Mouse (Mus musculus): ENCODE results near the gene Ager. TPM values are rescaled to one million over a fixed set of nuclear protein-coding genes. Genes with fewer than 3 reads are reported as not detected.
A peak's percentile ranks its signal among the peaks of the same experiment; 100 is the strongest.

Ager gene
- polyA plus RNA-seq, 1 experiment from 2014 or later, result 2.5 TPM

DNA sequence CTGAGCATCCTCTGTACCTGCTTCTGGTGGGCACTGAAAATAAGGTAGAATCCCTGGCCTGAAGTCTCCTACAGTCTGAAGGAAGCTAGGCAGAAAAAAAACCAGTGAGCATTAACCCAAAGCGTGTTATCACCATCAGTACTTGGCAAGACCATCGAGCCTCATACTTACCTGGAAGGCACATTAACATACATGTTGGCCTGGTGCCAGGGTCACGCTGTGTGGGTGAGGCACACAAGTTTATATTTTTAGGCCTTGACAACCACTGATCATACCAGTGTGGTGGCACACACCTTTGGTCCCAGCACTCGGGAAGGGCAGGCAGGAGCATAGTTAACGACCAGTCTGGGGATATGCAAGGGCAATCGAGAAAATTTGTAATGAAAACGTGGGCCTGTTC is 10.3 kb downstream of the Ager start:
- no peaks in the 10 kb centered on the region for H3K27me3 ChIP-seq
- H3K4me2 ChIP-seq, result no peak overlapping the region
- H3K36me3 ChIP-seq, result peaks cover 38% of the 10 kb centered on the region
- H3K9me3 ChIP-seq, result no peaks in the 10 kb centered on the region
- H3K4me3 ChIP-seq, result no peak overlapping the region
- no peak overlapping the region for H3K27ac ChIP-seq
- no peak for ATAC-seq (ENCODE audit: insufficient number of reproducible peaks, low FRiP score, low TSS enrichment, low read depth)
- H3K4me1 ChIP-seq, result peaks cover 41% of the 10 kb centered on the region
- 67% methylated on average over 7 of the region's 7 CpGs for WGBS
- H3K9ac ChIP-seq, result no peak overlapping the region

DNA sequence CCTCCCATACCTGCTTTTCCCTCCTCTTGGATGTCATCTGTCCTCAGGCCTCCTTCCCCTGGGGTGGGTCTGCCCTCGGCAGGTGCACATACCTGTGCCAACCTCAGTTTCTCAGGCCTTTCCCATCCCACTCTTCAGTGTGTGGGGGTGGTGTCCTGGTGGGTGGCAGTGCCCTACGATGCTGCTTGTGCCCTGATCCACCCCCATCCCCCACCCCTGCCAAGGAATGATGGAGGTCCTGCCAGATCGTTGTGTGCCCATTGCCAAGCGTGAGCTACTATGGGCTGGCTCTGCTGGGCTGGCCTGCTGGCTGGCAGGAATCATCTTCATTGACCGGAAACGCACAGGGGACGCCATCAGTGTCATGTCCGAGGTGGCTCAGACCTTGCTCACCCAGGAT is 13.4 kb downstream of the Ager start:
- Histone ChIP-seq H3K9ac (no peak overlapping the region), H3K4me2 (no peak overlapping the region), H3K9me3 (no peaks in the 10 kb centered on the region), H3K4me3 (no peak overlapping the region), H3K36me3 (peaks cover 68% of the 10 kb centered on the region), H3K27ac (no peak overlapping the region), H3K4me1 (peaks cover 28% of the 10 kb centered on the region), H3K27me3 (no peaks in the 10 kb centered on the region)
- ATAC-seq (ENCODE audit: insufficient number of reproducible peaks, low FRiP score, low TSS enrichment, low read depth), result no peak
- WGBS, result 91% methylated on average over 8 of the region's 8 CpGs

DNA sequence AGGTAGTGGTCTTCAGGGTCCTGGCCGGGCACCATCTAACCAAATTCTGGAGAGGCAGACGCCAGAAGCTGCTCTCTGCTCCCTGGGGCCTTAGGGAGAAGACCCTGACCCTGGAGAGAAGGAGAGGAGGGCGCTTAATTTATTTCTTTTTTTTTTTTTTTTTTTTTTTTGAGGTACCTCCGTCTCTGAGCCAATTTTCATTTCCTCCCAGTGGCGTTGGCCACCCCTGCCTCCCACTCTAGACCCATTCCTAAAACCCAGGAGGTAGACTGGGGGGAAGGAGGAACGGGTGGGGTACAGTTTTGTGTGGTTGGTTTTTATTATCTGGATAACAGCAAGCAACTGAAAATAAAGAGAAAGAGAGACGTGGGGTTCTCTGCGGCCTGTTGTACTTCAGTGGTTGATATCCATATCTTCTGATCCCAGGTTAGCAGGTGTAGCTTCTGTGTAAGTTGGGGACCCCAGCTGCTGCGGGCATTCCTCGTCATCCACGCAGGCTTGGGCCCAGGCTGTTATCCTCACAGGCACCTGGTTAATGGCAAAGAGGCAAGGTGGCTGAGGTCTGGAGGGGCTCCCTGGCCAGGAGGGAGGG is 15.5 kb downstream of the Ager start:
- no peak overlapping the region for H3K9ac ChIP-seq
- no peak overlapping the region for H3K4me2 ChIP-seq
- peaks cover 75% of the 10 kb centered on the region for H3K36me3 ChIP-seq
- 84% methylated on average over 11 of the region's 11 CpGs for WGBS
- H3K27me3 ChIP-seq, result no peaks in the 10 kb centered on the region
- peaks cover 9% of the 10 kb centered on the region for H3K4me1 ChIP-seq
- H3K9me3 ChIP-seq, result no peaks in the 10 kb centered on the region
- no peak overlapping the region for H3K27ac ChIP-seq
- H3K4me3 ChIP-seq, result no peak overlapping the region
- no peak for ATAC-seq (ENCODE audit: insufficient number of reproducible peaks, low FRiP score, low TSS enrichment, low read depth)

DNA sequence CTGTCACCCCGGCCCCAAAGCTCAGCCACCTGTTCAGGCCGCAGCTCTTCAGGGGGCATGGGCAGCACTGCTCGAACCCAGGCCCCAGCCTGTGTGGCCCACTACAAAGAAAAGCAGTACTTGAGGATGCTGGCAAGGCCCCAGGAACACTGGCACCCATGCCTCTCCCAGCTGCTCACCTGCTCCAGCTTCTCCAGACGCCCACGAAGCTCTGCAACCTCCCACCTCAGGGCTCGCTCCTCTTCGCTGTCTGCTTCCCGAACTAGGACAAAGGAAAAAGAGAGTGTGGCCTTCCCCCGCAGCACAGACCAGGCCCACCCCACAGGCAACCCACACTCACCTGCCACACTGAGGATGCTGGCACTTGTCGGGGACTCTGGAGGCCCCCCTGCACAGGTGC is 16.2 kb downstream of the Ager start:
- 91% methylated on average over 10 of the region's 10 CpGs for WGBS
- peaks cover 78% of the 10 kb centered on the region for H3K36me3 ChIP-seq

DNA sequence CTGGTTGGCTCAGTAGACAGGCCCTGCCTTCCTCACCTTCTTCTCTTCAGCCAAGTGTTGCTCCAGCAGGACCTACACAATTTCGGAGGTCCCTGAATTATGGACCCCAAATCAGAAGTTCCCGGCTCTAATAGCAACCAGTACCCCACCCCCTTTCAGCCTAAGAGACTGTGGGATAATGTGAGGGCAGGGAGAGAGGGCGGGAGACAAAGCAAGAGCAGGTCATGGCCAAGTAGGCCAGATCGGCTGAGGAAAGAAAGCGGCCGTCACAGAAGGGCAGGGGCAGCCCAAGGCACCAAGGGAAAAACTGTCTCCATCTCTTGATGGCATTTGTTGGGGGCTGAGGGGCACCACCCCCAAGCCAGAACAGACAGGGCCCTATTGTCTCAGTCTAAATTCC is 18.2 kb downstream of the Ager start, which contains the start of gene Egfl8:
Gene Egfl8 (minus strand): TSS at position 101 of the 400 bp plus-strand sequence.
- Histone ChIP-seq H3K9ac (no peak within 1 kb of the TSS), H3K36me3 (peaks cover 89% of the 10 kb centered on the region), H3K27ac (peak within 1 kb of the TSS; percentile 27), H3K27me3 (no peaks in the 10 kb centered on the region), H3K4me3 (no peak within 1 kb of the TSS), H3K9me3 (no peaks in the 10 kb centered on the region), H3K4me2 (no peak within 1 kb of the TSS), H3K4me1 (no peaks in the 10 kb centered on the region)
- no peak for ATAC-seq (ENCODE audit: insufficient number of reproducible peaks, low FRiP score, low TSS enrichment, low read depth)
- 83% methylated on average over 6 of the region's 6 CpGs for WGBS

More for the DNA sequence above, 16.2 kb downstream of the Ager start:
- Histone ChIP-seq H3K27ac (no peak overlapping the region), H3K9me3 (no peaks in the 10 kb centered on the region), H3K27me3 (no peaks in the 10 kb centered on the region), H3K4me1 (peaks cover 2% of the 10 kb centered on the region; the same call in 1 of the 2 replicates), H3K9ac (no peak overlapping the region), H3K4me3 (no peak overlapping the region), H3K4me2 (no peak overlapping the region)
- no peak for ATAC-seq (ENCODE audit: insufficient number of reproducible peaks, low FRiP score, low TSS enrichment, low read depth)

DNA sequence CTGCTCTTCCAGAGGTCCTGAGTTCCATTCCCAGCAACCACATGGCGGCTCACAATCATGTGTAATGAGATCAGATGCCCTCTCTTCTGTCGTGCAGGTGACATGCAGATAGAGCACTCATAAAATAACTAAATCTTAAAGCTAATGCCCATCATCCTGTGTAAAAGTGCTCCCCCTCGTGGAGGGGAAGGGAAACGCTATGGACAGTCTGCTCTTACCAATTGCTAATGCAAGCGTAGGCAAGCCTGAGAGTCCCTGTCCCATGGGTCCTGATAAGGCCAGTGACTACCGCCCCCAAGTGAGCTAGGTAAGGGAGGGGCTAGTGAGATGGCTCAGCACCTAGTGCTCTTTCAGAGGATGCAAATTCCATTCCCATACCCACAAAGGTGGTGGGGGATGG is 21.3 kb downstream of the Ager start:
- Histone ChIP-seq H3K36me3 (peaks cover 89% of the 10 kb centered on the region), H3K9ac (no peak overlapping the region), H3K9me3 (no peaks in the 10 kb centered on the region), H3K4me1 (no peaks in the 10 kb centered on the region), H3K4me2 (no peak overlapping the region), H3K4me3 (no peak overlapping the region), H3K27ac (no peak overlapping the region), H3K27me3 (no peaks in the 10 kb centered on the region)
- 18% methylated on average over 6 of the region's 6 CpGs for WGBS
- no peak for ATAC-seq (ENCODE audit: insufficient number of reproducible peaks, low FRiP score, low TSS enrichment, low read depth)

DNA sequence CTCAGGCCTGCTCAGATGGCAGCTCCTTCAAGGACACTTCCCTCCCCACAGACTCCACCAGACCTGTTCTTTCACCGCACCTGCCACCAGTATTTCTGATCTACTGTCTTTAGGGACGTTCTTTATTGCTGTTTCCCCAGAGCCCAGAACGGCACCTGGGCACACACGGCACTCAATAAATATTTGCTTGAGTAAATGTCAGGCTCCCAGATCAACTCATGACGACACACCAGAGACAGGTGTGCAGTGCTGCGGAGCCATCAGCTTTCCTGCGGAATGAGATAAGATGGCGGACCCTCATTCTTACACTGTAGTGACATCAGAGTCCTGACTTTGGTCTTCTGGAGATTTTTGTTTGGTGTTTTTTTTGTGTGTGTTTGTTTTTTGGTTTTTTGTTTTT is 23.3 kb downstream of the Ager start:
- Histone ChIP-seq H3K4me2 (no peak overlapping the region), H3K9ac (no peak overlapping the region), H3K27me3 (no peaks in the 10 kb centered on the region), H3K4me3 (no peak overlapping the region), H3K36me3 (peaks cover 79% of the 10 kb centered on the region), H3K9me3 (no peaks in the 10 kb centered on the region), H3K4me1 (peaks cover 2% of the 10 kb centered on the region; the same call in 1 of the 2 replicates), H3K27ac (no peak overlapping the region)
- WGBS, result 87% methylated on average over 8 of the region's 8 CpGs
- no peak for ATAC-seq (ENCODE audit: insufficient number of reproducible peaks, low FRiP score, low TSS enrichment, low read depth)

DNA sequence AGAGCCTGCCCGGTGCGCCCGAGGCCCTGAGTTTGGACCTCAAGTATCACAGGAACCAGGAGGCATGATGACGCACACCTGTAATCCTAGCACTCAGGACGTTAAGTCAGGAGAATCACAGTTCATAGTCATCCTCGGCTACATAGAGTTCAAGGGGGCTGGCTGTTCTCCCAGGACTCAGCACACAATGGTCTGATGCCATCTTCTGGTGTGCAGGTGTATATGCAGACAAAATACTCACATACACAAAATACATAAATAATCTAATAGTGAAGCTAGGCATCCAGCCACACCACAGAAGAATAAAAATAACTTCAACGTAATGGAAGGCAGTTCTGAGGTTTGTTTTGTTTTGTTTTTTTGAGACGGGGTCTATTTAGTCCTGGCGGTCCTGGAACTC is 25.5 kb downstream of the Ager start:
- no peaks in the 10 kb centered on the region for H3K27me3 ChIP-seq
- no peak for ATAC-seq (ENCODE audit: insufficient number of reproducible peaks, low FRiP score, low TSS enrichment, low read depth)
- no peak overlapping the region for H3K27ac ChIP-seq
- whole genome bisulfite sequencing, result 82% methylated on average over 9 of the region's 9 CpGs
- H3K4me3 ChIP-seq, result no peak overlapping the region
- H3K9ac ChIP-seq, result no peak overlapping the region
- no peak overlapping the region for H3K4me2 ChIP-seq
- H3K36me3 ChIP-seq, result peaks cover 65% of the 10 kb centered on the region
- H3K9me3 ChIP-seq, result no peaks in the 10 kb centered on the region
- H3K4me1 ChIP-seq, result peaks cover 14% of the 10 kb centered on the region

DNA sequence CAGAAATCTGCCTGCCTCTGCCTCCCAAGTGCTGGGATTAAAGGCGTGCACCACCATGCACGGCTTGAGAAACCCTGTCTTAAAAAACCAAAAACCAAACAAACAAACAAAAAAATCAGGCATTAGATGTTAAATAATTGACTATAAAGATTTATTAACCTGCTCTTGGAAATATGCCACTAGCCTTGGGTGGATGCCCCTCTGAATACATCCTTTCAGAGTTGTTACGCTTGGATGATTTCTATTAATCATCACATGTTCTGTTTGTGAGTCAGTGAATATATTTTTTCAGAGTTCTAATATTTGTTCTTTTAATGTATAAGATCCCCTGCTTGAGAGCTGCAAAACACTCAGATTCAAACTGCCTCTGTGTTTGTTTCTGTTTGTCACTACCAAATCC is 27.3 kb downstream of the Ager start:
- 89% methylated on average over 3 of the region's 3 CpGs for WGBS
- Histone ChIP-seq H3K4me3 (no peak overlapping the region), H3K9ac (no peak overlapping the region), H3K4me1 (peaks cover 32% of the 10 kb centered on the region), H3K27me3 (peaks cover 6% of the 10 kb centered on the region), H3K27ac (no peak overlapping the region), H3K9me3 (no peaks in the 10 kb centered on the region), H3K4me2 (no peak overlapping the region), H3K36me3 (peaks cover 51% of the 10 kb centered on the region)
- no peak for ATAC-seq (ENCODE audit: insufficient number of reproducible peaks, low FRiP score, low TSS enrichment, low read depth)

DNA sequence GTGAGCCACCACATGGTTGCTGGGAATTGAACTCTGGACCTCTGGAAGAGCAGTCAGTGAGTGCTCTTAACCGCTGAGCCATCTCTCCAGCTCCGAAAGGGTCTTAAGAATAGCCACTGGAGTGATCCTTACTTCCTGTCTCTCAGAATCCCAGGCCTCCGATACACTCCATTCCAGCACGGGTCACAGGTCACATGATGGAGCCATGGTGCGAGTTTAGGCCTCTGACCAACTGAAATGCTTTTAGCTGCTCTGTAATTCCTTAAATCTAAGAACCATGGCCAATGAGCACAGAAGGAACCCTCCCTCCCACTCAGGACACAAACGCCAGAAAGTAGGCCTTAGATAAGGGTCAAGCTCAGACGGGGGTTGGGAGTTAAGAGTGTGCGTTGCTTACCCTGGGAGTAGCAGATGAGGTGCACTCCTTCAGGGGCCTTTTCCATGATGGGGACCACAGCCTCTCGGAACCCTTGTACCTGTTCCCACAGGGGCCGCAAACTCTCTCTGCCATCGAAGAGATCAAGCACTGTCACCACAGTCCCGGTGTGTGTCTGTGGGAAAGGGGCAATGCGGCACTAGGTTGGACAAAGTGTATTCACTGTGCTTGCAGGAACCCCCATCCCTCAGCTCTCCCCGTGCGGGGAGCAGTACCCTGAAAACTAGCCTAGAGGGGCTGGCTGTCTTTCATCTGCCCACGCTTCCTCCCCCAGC is 28.6 kb downstream of the Ager start:
- ATAC-seq (ENCODE audit: insufficient number of reproducible peaks, low FRiP score, low TSS enrichment, low read depth), result no peak
- Histone ChIP-seq H3K27ac (peak overlapping the region; percentile 96), H3K36me3 (peaks cover 38% of the 10 kb centered on the region), H3K27me3 (peaks cover 19% of the 10 kb centered on the region), H3K9me3 (no peaks in the 10 kb centered on the region), H3K4me2 (peak overlapping the region; percentile 90), H3K4me3 (peak overlapping the region; percentile 78), H3K9ac (peak overlapping the region; percentile 75), H3K4me1 (peaks cover 44% of the 10 kb centered on the region)
- WGBS, result 49% methylated on average over 16 of the region's 16 CpGs

DNA sequence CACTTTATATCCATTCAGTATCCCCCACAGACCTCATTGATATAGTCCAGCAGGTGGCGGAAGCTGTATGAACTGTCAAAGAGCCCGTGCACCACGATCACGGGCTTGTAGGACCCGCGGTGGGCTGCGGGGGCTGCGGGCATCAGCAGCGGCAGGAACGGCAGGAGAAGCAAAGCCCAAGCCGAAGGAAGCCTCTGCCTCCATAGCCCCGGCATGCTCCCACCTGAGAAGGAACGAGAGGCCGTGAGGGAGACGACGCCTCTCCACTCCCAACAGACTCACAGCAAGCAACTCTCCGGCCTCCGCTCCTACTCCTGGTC is 29.1 kb downstream of the Ager start:
- Histone ChIP-seq H3K4me1 (peaks cover 49% of the 10 kb centered on the region), H3K27ac (peak overlapping the region; percentile 96), H3K9ac (peak overlapping the region; percentile 75), H3K4me3 (peak overlapping the region; percentile 78), H3K36me3 (peaks cover 33% of the 10 kb centered on the region), H3K27me3 (peaks cover 24% of the 10 kb centered on the region), H3K4me2 (peak overlapping the region; percentile 90), H3K9me3 (no peaks in the 10 kb centered on the region)
- ATAC-seq (ENCODE audit: insufficient number of reproducible peaks, low FRiP score, low TSS enrichment, low read depth), result no peak
- WGBS, result under 1% methylated on average over 18 of the region's 18 CpGs

DNA sequence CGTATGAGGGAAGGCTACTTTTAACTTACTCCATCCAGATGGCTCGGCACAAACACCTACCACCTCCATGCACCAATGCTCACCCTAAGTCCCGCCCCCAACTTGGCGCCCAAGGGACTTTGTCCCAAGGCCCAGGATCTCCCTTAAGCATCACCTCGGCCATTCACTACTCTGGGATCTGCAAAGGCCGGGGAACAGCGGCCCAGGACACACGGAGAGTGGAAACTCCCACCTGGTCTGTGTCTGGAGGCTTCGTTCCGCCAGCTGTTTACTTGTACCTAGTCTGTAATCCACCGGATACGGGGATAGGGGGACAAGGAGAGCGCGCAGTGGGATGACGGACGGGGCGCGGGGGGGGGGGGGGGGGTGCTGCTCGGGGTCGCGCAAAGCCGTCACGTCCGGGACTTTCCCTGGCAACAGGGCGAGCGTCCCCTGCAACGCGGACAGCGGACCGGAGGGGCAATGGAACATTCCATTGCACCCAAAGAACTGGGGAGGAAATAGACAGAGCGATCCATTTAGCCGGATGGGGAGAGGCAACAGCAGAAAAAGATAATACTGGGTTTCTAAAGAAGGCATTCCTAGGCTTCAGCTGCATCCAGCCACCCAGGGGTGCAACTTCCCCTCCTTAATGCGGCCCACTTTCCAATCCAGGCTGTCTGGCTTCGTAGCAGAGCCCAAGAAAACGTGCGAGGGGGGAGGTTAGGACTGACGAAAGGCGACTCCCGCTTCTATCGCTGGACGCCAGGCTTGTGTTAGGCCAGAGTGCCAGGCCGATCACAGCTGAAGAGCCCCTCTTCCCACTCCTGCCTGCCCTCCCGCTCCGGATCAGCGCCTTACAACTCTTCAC is 29.7 kb downstream of the Ager start:
- H3K4me1 ChIP-seq, result peaks cover 55% of the 10 kb centered on the region
- WGBS, result under 1% methylated on average over 43 of the region's 45 CpGs
- peak; percentile 77 for ATAC-seq (ENCODE audit: insufficient number of reproducible peaks, low FRiP score, low TSS enrichment, low read depth)

More for the DNA sequence above, 29.7 kb downstream of the Ager start:
- Histone ChIP-seq H3K9me3 (no peaks in the 10 kb centered on the region), H3K36me3 (peaks cover 27% of the 10 kb centered on the region), H3K4me3 (peak overlapping the region; percentile 78), H3K9ac (peak overlapping the region; percentile 75), H3K27ac (peak overlapping the region; percentile 96), H3K4me2 (peak overlapping the region; percentile 90), H3K27me3 (peaks cover 25% of the 10 kb centered on the region)

Data from limb, embryonic 15.5 days (tissue).